Mouse (Mus musculus) layer of hippocampus, postnatal 14 days (tissue): Measurements from ENCODE around the gene Hnrnpul2. TPM values are rescaled to one million over a fixed set of nuclear protein-coding genes. Genes with fewer than 3 reads are reported as not detected.
"Not testable (repeated sequence)": the region's sequence is repeated elsewhere in the genome, so short reads cannot be mapped to it uniquely, and the experiment has no call there.

ENCODE experiments used
- DNase-seq, 2 experiments: peaks; one replicate each; pipeline ENCODE4 v3.0.0; 2021 to 2022; ENCODE audit warnings: low spot score in 2 of 2, mixed read lengths in 1 of 2
- total RNA-seq, 2 experiments: library from RNA; stranded (reverse); gene quantifications; 2 replicates each; pipeline ENCODE4 v1.2.3; 2021

The Hnrnpul2 gene
- total RNA-seq, 2 experiments from 2014 or later: 99.4 to 103 TPM

GRCm38 (mm10) chr19:8817001-8817400 lies 2.8 kb upstream of the Hnrnpul2 start:
- DNase-seq: no peak

- DNase-seq: no peak
Measured at GRCm38 (mm10) chr19:8818301-8818798, 1.5 kb upstream of the Hnrnpul2 start.

DNA sequence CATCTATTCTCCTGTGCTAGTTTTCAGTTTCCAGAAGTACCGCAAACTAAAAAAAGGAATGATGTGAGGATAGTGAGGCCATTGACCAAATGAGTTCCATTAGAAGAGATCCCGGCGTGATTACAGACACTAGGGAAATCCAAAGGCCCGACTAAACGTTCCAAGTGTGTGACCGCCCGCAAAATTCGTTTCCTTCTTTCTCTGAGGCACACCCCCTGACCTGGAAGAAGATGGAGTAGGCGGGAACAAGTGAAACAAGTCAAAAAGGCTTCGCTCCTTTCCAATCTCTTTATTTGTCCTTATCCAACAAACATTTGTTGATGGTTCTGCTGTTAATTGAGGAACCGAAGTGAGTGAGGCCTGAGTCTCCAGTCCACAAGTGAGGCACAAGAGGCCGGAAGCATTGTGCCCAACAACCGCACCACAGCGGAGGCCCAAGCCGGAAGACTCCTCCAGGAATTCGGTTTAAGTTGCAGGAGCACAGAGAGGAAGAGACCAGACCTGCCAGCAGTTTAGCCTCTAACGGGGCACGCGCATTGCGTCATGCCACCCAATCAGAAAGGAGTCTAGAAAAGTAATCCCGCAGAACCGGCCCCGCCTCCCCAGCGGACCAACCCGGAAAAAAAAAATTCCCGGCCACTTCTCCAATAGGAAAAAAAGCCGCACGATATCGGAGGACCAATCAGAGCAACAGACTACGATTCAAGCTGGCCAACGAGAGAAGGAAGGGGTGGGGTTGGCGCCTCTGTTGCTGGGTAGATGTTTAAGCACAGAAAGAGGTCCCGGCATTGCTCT lies 812 bp upstream of the Hnrnpul2 start, which contains the start of gene Ttc9c:
Gene Ttc9c, minus strand, starts transcription at position 533 of the 795 bp plus-strand sequence.
- DNase-seq: peak; percentile 98 to 99

DNA sequence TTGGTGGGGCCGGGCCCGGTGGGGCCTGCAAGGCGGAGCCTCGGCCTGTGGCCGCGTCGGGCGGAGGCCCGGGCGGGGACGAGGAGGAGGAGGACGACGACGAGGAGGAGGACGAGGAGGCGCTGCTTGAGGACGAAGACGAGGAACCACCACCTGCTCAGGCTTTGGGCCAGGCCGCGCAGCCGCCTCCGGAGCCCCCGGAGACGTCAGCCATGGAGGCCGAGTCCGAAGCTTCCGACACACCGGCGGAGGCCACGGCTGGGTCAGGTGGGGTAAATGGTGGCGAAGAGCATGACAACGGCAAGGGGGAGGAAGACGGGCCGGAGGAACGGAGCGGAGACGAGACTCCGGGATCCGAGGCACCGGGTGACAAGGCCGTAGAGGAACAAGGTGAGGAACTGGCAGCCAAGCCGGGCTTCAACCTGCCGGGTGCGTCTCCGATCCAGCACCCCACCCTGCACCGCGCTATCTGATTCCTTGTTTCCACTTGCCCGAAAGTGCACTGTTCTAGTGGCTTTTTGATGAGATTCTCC lies 680 bp downstream of the Hnrnpul2 start:
- no peak for DNase-seq

- DNase-seq: no peak
Measured at GRCm38 (mm10) chr19:8821146-8821545, 1.3 kb downstream of the Hnrnpul2 start.

GRCm38 (mm10) chr19:8822696-8823095 lies 2.9 kb downstream of the Hnrnpul2 start:
- DNase-seq: no peak

GRCm38 (mm10) chr19:8829660-8830059 lies 9.8 kb downstream of the Hnrnpul2 start, which contains the start of gene AC129217.1:
AC129217.1 (plus strand) TSS chr19:8829773.
- DNase-seq: no peak

DNA sequence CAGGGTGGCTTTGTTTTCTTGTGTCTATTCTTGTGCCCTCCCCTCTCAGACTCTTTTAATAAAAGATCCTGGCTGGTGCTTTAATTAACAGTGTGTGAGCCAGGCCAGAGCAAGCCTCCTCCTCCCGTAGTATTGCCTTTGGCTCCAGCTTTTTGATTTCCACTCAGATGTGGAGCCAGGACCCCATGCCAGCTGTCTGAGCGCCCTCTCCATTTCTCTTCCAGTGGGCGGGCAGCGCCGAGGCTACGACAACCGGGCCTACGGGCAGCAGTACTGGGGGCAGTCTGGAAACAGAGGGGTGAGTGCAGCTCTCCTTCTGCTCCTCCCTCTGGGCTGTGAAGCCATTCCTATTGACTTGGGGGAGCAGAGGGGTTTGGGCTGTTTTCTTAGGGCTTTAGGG lies 10.9 kb downstream of the Hnrnpul2 start:
- DNase-seq: peak; percentile 45 to 78

DNA sequence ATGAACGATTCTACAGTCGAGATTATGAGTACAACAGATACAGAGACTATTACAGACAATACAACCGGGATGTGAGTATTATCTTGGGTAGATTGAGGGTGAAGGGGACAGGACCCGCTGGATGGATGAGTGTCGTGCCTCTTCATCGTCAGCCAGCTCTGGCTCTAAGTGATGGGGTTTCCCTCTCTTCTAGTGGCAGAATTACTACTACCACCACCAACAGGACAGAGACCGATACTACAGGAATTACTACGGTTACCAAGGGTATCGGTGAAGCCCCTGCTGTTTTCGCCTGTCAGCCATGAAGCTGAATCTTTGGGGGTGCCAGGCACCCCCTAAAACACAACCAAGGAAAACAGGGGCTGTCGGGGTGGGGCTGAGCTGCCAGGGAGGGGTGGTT lies 11.5 kb downstream of the Hnrnpul2 start:
- DNase-seq: no peak

DNA sequence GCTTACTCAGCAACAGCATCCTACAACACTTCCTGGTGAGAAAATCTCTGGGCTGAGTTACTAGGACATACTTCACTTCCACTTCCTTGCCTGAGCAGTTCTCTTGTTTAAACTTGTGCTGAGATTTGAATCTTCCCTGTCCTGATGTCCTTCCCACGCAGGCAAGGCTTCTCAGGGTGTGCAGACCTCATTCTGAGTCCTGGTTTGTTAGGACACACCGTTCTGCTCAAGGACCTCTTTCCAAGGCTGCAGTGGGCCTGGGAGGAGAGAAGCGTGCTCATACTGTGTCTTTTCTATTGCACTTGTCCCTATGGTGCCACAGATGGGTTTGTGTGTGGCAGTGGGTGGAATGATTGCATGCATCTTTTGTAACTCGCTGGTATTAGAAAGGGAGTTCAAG lies 13.2 kb downstream of the Hnrnpul2 start:
- DNase-seq: no peak

DNA sequence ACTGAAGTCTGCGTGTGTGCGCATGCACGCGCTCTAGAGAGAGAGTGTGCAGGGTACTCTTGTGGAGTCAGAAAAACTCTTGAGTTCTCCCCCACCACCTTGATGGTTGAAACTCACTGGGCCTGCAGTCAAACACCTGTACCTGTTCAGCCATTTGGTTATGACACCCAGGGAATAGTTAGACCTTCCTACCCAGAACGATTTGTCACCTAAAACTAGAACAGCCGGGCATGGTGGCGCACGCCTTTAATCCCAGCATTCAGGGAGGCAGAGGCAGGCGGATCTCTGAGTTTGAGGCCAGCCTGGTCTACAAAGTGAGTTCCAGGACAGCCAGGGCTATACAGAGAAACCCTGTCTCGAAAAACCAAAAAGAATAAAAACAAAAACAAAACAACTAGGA lies 16.5 kb downstream of the Hnrnpul2 start:
- not testable (repeated sequence) for DNase-seq

DNA sequence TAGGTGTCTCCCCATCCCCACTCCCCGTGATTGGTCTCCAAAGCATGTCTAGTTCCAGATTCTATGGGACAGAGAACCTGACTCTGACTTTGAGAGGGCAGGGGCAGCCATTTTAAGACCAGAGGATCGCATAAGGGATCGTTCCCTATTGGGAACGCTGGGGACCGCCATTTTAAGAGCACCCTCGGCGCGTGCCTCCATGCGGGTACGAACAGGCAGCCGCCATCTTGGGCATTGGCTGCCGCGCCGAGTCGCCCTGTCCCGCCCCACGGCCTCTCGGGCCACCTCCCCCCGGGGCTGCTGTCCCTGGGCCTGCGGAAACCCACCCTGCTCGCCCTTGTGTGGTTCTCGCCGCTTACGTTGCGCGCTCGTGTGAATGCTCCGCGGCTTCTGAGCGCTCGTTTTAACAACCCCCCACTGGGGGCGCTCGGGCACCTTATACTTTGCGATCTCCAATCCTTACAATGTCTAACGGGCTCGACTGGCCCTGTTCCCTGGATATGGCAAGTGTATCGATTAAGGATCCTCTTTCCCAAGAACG lies 17.5 kb downstream of the Hnrnpul2 start, which contains the start of gene Bscl2:
Gene Bscl2, plus strand, starts transcription at position 217 of the 541 bp plus-strand sequence.
- DNase-seq: peak; percentile 92

DNA sequence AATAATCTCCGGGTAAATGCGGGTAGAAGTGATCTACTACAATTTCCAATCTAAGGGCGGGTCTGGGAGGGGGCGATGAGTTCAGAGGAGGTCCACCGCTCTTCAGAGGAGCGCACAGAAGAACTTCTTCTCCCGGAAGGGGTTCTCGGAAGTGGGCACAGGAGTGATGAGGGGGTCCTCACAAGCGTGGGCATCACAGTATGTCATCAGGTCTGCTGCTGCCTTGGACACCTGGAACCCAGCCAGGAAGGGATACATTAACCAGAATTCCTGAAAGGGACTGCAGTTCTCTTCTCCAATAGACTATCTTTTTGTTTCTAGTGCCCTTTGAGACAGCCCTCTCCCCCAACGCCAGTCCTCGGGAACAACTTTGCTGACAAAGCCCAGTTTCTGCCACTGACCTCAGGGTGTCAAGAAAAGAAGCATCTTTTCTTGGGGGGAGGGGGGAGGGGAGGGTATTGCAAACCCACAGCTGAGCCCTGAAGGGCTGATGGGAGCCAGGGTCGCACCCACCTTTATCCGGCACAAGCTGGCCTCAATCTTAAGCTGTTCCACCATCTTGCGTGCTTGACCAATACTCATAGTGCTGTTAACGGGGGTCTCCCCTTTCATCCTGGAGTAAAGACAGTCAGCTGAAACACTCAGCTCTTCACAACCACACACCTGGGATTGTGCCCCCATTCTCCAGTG lies 18.4 kb downstream of the Hnrnpul2 start:
- peak in 1 of 2 experiments; percentile 64 for DNase-seq

- DNase-seq: peak; percentile 76 to 81
Measured at GRCm38 (mm10) chr19:8839103-8839907, 19.5 kb downstream of the Hnrnpul2 start, which contains the start of gene Gng3. Gng3 (minus strand) TSS chr19:8839194.

GRCm38 (mm10) chr19:8839908-8840791 lies 20.3 kb downstream of the Hnrnpul2 start:
- peak; percentile 63 to 76 for DNase-seq

DNA sequence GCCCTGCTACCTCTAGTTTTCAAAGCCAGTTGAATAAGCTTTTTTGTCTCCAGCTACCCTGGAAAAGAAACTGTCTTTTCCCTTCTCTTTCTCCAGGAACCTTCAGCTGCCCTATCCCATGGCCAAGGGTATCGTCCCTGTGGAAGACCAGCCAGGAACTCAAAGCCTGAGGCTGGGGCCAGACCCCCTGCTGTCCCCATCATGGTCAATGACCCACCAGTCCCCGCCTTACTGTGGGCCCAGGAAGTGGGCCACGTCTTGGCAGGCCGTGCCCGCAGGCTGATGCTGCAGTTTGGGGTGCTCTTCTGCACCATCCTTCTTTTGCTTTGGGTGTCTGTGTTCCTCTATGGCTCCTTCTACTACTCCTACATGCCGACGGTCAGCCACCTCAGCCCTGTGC lies 21.2 kb downstream of the Hnrnpul2 start:
- DNase-seq: no peak

DNA sequence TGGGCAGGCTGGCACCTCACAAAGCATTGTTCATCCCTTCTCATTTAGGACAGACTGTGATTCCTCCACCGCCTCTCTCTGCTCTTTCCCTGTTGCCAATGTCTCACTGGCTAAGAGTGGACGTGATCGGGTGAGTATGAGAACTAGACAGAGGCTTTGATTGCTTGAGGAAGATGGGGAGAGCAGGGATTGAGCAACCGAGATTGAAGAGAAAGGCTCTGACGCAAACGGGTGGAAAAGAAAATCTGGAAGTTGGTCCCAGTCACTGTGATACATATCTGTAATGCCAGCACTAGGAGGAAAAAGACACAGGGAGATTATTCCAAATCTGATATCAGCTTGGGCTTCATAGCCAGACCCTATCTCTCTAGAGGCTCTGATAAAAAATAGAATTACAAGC lies 23.2 kb downstream of the Hnrnpul2 start:
- DNase-seq: no peak

GRCm38 (mm10) chr19:8844371-8845129 lies 24.7 kb downstream of the Hnrnpul2 start:
- peak; percentile 70 to 83 for DNase-seq

DNA sequence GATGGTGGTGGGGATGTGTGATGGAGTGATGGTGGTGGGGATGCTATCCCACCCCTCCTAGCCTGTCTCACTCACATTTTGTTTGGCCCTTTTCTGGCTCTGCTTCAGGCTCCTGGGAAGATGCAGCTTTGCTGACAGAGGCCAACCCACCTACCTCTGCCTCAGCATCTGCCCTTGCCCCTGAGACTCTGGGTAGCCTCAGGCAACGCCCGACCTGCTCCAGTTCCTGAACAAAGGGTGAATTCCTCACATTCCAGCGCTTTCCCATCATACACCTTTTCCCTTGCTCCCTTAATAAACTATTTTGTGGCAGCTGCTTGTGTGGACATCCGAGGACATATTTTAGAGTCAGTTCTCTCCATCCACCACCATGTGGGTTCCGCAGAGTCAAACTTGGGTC lies 28.5 kb downstream of the Hnrnpul2 start:
- DNase-seq: no peak
